Mouse (Mus musculus) gastrocnemius, adult 2 months (tissue): Measurements from ENCODE around the gene Adgra1. TPM values are rescaled to one million over a fixed set of nuclear protein-coding genes. Genes with fewer than 3 reads are reported as not detected.

Experiments
- DNase-seq: peaks from one replicate; pipeline ENCODE4 v3.0.0; 2022
- H3K27ac ChIP-seq: fragments of 200-600 bp; 2 replicates; pipeline ENCODE4 v1.8.1; 2022; ENCODE audit warnings: mild to moderate bottlenecking
- H3K4me3 ChIP-seq: fragments of 200-600 bp; 2 replicates; pipeline ENCODE4 v1.8.1; 2022; ENCODE audit warnings: mild to moderate bottlenecking, moderate library complexity
- CTCF ChIP-seq: fragments of 200-600 bp; IDR thresholded peaks from 2 replicates; pipeline ENCODE4 v1.8.1; 2022; ENCODE audit warnings: antibody characterized with exemption, mild to moderate bottlenecking, moderate library complexity
- intact Hi-C: fragments of 180-260 bp; cut with DNase I; formaldehyde crosslinking; loops from one replicate; pipeline ENCODE4 v1.15.1; 2025
- total RNA-seq, 2 experiments: library from RNA; stranded (reverse); gene quantifications; 2 replicates each; pipeline ENCODE4 v1.2.3; 2021

Gene Adgra1
- total RNA-seq, 2 experiments from 2014 or later = 0.08 TPM; not detected in 1

DNA sequence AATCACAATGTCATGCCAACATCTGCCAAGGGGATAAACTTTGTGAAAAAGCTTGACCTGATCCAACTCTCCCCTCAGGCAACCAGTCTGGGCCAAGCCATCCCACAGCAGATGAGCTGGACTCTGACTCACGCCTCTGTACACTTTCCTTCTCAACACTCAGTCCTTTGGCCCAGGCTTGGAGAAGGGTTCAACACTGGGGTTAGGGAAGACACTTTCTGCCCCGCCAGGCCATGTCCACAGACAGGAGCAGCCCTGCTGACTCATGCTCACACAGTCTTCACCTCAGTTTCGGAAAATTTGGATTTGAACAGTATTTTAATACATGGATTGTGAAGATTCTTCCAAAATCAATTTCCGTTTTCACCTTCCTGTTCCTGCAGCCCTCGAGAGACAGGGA, 442 bp upstream of the Adgra1 start:
- intact Hi-C loops = no loop called here
- H3K4me3 ChIP-seq = peak overlapping the region; percentile 57
- TF ChIP-seq CTCF = no peak

DNA sequence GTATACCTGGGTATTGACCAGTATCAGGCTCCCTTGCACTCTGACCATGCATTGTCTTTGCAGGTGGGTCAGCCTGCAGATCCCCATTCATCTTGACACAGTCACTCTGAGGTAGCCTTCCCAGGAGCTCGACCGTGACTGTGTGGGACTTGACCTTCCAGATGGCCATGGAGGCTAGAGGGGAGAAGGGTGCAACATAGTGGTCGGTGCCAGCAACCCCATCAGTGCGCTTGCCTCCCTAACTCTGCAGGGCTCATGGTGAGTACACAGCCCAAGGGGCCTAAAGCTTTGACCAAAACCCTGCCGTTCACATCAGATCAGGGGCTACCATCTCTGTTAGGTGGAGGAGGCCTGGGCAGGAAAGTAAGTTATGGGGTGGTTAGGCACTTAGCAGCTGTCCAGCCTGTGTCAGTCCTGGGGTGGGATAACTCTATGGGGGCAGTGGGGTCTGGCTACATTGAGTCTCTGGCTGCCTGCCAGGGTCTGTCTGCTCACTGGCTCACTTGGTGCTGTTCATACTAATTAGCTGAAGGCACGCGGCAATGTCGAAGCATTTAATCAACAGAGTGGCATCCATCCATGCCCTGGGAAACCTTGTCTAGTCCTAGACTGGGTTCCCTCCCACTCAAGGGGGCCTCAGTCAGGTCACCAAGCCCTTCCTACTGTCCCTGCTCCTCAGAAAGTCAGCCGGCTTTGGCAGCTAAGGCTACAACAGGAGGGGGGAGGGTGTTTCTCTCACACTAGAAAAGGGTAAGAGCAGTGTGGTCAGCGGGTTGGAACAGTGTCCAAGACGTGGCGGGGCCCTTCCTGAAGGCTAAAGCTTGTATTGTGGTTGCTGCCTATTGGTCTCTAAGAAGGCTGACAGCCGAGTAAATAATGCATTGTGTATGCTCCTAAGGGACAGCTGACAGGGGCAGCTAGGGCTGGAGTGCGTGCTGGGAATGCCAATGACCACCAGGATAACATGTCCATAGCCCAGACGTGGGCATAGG, 1.5 kb downstream of the Adgra1 start:
- intact Hi-C loops = no loop called here
- Histone ChIP-seq H3K4me3 (no peak overlapping the region), H3K27ac (no peak overlapping the region)
- no peak for TF ChIP-seq CTCF
- no peak for DNase-seq

More for the DNA sequence above, 442 bp upstream of the Adgra1 start:
- DNase-seq = no peak
- peak overlapping the region; percentile 24 for H3K27ac ChIP-seq

DNA sequence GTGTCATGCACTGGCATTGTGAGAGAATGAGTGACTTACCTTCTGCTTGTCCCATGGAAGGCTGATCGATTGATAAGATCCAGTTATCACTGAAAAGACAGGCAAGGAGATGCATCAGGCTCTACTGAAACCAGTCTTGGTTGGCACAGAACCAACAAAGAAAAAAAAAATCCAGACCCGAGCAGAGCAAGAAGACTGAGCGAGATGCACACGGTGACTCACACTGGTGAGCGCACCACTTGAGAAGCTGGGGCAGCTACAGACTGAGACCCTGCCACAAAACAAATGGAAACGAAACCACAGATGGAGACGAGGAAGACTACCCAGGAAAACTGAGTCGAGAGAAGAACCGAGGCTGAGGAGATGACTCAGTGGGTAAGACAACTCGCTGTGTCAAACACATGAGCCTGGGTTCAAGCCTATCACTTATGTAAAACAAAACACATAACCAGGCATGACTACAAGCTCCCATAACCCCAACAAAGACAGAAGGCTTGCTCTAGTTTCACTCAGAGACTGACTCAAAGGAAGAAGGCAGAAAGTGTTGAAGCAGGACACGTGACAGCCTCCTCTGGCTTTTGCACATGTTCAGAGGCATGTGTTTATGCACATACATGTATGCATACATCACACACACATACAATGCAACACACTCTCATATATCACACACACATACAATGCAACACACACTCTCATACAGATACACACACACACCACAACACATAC, 6.6 kb downstream of the Adgra1 start:
- DNase-seq = no peak
- H3K27ac ChIP-seq = no peak overlapping the region
- intact Hi-C loops = no loop called here
- H3K4me3 ChIP-seq = no peak overlapping the region
- no peak for TF ChIP-seq CTCF

DNA sequence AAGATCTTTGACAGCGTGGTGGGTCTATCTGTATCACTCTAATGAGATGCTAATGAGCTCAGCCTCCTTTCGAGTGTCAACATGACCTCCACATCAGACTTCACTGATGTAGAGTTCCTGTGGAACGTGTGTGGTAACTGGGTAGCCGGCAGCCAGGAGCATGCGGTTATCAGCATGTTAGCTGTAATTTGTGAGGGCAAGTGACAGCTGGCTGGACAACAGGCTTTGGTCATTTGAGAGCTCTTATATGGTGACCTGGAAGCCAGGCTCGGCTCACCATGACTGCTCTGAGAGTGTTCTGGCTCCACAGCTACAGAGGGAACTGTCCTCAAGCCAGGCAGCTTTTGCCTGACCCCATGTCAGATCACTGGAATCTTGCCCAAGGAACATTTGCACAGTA, 8.4 kb downstream of the Adgra1 start:
- no peak overlapping the region for H3K4me3 ChIP-seq
- TF ChIP-seq CTCF = no peak
- no peak overlapping the region for H3K27ac ChIP-seq
- intact Hi-C loops = no loop called here
- DNase-seq = no peak

DNA sequence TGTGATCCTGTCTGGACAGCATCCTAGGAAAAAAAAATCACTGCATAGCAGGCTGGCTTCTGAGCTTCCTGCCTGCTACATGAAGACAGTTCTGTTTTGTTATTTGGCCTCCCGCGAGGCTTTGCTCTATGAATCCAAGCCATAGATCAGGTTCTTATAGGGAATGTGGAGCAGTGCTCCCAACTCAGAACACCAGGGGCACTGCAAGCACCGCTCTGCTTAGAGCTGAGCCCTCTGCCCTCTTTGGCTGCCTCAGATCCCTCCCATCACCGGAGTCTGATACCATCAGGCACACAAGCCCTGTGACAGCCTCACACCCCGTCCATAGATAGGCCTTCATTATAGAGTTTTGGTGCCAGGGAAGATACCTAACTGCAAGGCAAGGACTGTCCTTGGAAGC, 9.2 kb downstream of the Adgra1 start:
- no peak for DNase-seq
- TF ChIP-seq CTCF = no peak
- intact Hi-C loops = no loop called here
- Histone ChIP-seq H3K27ac (no peak overlapping the region), H3K4me3 (no peak overlapping the region)

DNA sequence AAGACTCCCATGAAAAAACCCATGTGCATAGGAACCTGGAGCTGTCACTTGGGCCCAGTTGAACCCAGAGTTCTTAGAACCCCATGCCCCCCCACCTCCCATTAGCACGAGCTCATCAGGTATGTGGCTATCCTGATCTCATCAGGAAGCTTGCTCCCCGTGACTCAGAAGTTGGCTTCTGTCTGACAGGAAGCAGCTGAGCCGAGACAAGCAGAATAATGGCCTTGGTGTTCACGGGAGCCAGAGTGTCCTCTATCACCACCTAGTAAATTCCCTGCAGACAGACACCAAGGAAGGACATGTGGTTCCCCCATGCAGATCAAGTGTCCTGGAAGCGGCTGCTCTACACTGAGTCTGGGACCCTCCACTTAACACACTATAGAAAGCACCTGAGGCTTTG, 9.8 kb downstream of the Adgra1 start:
- intact Hi-C loops = no loop called here
- Histone ChIP-seq H3K27ac (no peak overlapping the region), H3K4me3 (no peak overlapping the region)
- no peak for TF ChIP-seq CTCF
- DNase-seq = no peak

DNA sequence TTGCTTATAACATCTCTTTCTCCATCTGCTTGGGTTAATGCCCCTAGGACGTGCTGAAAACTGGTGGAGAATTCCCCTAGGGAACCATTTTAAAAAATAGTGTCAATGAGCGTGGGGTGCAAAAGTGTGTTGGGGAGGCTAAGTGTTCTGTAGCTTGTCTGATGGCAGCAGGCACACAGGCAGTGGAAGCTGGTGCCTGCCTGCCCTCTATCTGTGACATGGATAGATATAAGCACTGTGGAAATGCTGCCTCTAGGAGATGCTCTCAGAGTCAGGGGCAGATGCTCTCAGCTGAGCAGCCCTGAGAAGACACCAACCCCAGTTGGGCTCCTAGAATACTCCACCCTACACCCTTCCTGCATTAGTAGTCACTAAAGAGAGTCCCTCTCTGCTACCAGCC, 11.1 kb downstream of the Adgra1 start:
- TF ChIP-seq CTCF = no peak
- intact Hi-C loops = no loop called here
- Histone ChIP-seq H3K4me3 (no peak overlapping the region), H3K27ac (no peak overlapping the region)
- no peak for DNase-seq

DNA sequence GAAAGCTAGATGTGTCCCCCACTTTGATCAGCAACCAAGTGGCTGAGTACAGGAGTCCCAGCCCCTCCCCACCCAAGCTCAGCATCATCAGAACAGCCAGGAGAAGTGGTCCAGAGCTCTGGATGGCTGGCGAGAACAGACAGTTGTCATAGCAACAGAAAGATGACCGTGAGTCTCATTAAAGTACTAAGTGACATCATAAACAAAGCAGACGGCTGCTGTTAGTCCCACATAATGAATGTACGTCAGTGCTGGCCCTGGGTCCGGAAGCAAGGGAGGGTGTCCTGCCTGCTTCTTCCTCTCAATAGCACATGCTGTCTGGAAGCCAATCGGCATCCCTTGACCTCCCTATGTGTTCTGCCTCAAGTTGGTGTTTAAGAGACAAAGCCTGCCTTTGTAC, 16.2 kb downstream of the Adgra1 start:
- Histone ChIP-seq H3K27ac (no peak overlapping the region), H3K4me3 (no peak overlapping the region)
- TF ChIP-seq CTCF = no peak
- no peak for DNase-seq
- intact Hi-C loops = no loop called here

DNA sequence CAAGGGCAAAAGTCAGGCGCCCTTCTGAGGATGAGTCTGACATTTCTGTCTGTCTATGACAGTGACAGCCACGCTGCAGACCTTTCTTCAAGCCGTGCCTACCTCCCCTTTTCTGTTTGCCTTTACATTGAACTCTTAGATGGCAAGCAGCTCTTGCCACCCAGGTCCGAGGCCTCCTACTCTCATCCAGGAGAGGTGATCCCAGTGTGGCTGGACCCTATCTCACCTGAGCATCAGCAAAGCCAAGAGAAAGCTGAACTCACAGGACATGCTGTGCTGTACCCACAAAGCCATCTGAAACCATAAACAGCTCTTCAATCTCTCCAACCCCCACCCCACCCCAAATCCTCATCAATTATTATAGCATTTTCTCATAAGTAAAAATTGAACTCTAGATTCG, 16.7 kb downstream of the Adgra1 start:
- intact Hi-C loops = no loop called here
- DNase-seq = no peak
- Histone ChIP-seq H3K27ac (no peak overlapping the region), H3K4me3 (no peak overlapping the region)
- TF ChIP-seq CTCF = no peak

DNA sequence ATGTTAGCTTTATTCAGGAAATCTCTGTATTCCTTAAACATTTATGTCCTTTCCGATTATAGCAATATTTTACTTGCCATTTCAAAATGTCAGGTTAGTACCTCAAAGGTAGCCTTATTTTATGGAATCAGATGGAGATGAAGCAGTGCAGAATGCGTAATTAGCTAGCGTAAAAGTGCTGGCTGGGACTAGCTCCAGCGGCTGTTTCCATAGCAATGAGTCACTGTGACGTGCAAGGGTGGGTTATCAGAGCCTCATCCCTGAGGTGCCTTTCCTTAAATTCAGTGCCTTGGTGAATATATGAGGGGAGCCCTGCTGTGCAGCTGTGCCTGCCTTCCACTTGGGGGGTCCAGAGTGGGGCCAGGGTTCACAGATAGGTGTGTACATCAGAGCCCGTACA, 17.1 kb downstream of the Adgra1 start:
- no peak for DNase-seq
- H3K27ac ChIP-seq = no peak overlapping the region
- intact Hi-C loops = no loop called here

DNA sequence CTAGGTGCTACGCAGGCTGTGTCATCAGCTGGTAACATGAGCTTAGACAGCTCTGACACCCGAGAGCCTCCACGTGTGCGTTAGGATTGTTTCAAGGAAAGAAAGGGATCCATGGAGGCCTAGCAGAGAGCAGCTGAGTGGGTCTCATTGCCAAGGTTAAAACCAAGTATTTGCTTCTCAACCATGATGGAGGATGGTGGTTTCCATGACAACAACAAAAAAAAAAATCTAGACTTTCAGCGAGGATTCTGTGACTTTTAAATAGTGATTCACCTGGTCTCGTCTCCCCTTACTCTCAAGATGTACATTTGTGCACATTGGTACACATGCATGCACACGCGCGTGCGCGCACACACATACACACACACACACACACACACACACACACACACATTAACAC, 21.3 kb downstream of the Adgra1 start:
- Histone ChIP-seq H3K4me3 (no peak overlapping the region), H3K27ac (no peak overlapping the region)
- intact Hi-C loops = no loop called here
- no peak for DNase-seq
- TF ChIP-seq CTCF = no peak

More for the DNA sequence above, 17.1 kb downstream of the Adgra1 start:
- no peak for TF ChIP-seq CTCF
- no peak overlapping the region for H3K4me3 ChIP-seq

DNA sequence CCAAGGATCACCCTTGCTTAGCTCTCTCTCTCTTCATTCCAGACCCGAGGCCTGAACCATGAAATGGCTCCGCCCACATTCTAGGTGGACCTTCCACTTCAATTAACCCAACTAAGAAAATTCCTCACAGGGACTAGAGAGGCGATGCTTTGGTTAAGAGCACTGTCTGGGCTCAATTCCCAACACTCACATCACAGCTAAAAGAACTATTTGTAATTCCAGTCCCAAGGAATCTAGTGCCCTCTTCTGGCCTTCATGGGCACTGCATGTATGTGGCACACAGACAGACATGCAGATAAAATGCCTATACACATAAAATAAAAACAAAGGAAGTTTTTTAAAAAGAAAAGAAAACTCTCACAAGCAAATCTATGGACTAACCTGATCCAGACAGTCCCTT, 27.4 kb downstream of the Adgra1 start:
- intact Hi-C loops = loop anchor here (1.0 to 2.0 kb wide), 2 partner anchors 158 to 213 kb away; no protein-coding TSS in a partner anchor
- Histone ChIP-seq H3K27ac (no peak overlapping the region), H3K4me3 (no peak overlapping the region)
- peak; percentile 96 for TF ChIP-seq CTCF
- DNase-seq = peak; percentile 64

DNA sequence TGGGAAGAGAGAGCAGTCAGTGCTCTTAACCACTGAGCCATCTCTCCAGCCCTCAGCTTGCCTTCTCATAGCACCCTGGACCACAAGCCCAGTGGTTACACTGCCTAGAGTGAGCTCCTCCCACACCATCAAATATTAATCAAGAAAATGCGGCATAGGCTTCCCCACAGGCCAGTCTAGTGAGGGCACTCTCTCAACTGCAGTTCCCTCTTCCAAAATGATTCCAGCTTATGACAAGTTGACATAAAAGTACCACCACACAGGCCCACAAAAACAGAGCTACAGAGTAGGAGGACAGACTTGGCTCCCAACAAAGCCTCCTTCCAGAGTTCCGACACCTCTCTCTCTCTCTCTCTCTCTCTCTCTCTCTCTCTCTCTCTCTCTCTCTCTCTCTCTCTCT, 29.1 kb downstream of the Adgra1 start:
- no peak for DNase-seq
- TF ChIP-seq CTCF = no peak
- H3K4me3 ChIP-seq = no peak overlapping the region
- H3K27ac ChIP-seq = no peak overlapping the region
- intact Hi-C loops = no loop called here
